Mouse (Mus musculus) forebrain, embryonic 15.5 days (tissue): ENCODE measurements at regions not wholly inside any gene's neighbourhood (a gene's known extent, or its start where the extent isn't known, plus 50 kb on each side); places are given as distances from the start of the nearest gene placed in this dataset.

Source experiments
- ATAC-seq: fragments of 200-750 bp; cut with Nextera tagmentation; replicated peaks from 2 replicates; pipeline ENCODE4 v1.8.0; 2017; ENCODE audit warnings: mild to moderate bottlenecking, moderate TSS enrichment, moderate library complexity
- H3K27ac ChIP-seq: fragments of 300-500 bp; sonication (generic); replicated peaks from 2 replicates; pipeline ENCODE4 v1.5.1; 2015; ENCODE audit warnings: mild to moderate bottlenecking, inconsistent platforms
- H3K27me3 ChIP-seq: fragments of 300-500 bp; sonication (generic); 2 replicates; pipeline ENCODE4 v1.6.1; 2015; ENCODE audit warnings: inconsistent platforms
- H3K36me3 ChIP-seq: fragments of 300-500 bp; sonication (generic); 2 replicates; pipeline ENCODE4 v1.6.1; 2015; ENCODE audit warnings: mild to moderate bottlenecking, inconsistent platforms
- H3K4me1 ChIP-seq: fragments of 300-500 bp; sonication (generic); 2 replicates; pipeline ENCODE4 v1.6.1; 2015; ENCODE audit warnings: inconsistent platforms
- H3K4me2 ChIP-seq: fragments of 300-500 bp; sonication (generic); replicated peaks from 2 replicates; pipeline ENCODE4 v1.6.1; 2015; ENCODE audit warnings: mild to moderate bottlenecking, inconsistent platforms
- H3K4me3 ChIP-seq: fragments of 300-500 bp; sonication (generic); 2 replicates; pipeline ENCODE4 v1.5.1; 2015; ENCODE audit warnings: mild to moderate bottlenecking, inconsistent platforms
- H3K9ac ChIP-seq: fragments of 300-500 bp; sonication (generic); replicated peaks from 2 replicates; pipeline ENCODE4 v1.6.1; 2015; ENCODE audit warnings: mild to moderate bottlenecking, inconsistent platforms
- H3K9me3 ChIP-seq: fragments of 300-500 bp; sonication (generic); 2 replicates; pipeline ENCODE4 v1.6.1; 2016; ENCODE audit warnings: inconsistent platforms
- WGBS: fragments of 180-500 bp; shearing (Covaris S2); methylation state at CpG from one replicate; pipeline ENCODE4 v1.1.7; 2015; ENCODE audit warnings: mixed read lengths; 5-methylcytosine and 5-hydroxymethylcytosine counted together

- H3K9me3 ChIP-seq: no peaks in the 10 kb centered on the region
- no peak overlapping the region for H3K4me2 ChIP-seq
- H3K36me3 ChIP-seq: no peaks in the 10 kb centered on the region
- no peak overlapping the region for H3K27ac ChIP-seq
- no peaks in the 10 kb centered on the region for H3K27me3 ChIP-seq
- no peak overlapping the region for H3K9ac ChIP-seq
- ATAC-seq: no peak
- WGBS: 87% methylated on average over 2 of the region's 2 CpGs
- no peaks in the 10 kb centered on the region for H3K4me1 ChIP-seq
- H3K4me3 ChIP-seq: no peak overlapping the region
Observed at GRCm38 (mm10) chr3:124673551-124673950, 92.7 kb upstream of the 1700003H04Rik start.

GRCm38 (mm10) chr3:124658153-124658552, 77.3 kb upstream of the 1700003H04Rik start:
- no peaks in the 10 kb centered on the region for H3K36me3 ChIP-seq
- no peaks in the 10 kb centered on the region for H3K27me3 ChIP-seq
- H3K4me1 ChIP-seq: no peaks in the 10 kb centered on the region
- H3K4me2 ChIP-seq: no peak overlapping the region
- no peaks in the 10 kb centered on the region for H3K9me3 ChIP-seq
- no peak for ATAC-seq
- WGBS: 84% methylated on average over 2 of the region's 2 CpGs
- H3K4me3 ChIP-seq: no peak overlapping the region
- no peak overlapping the region for H3K27ac ChIP-seq
- H3K9ac ChIP-seq: no peak overlapping the region

GRCm38 (mm10) chr3:124633372-124633771, 52.5 kb upstream of the 1700003H04Rik start:
- WGBS: 97% methylated on average over 2 of the region's 2 CpGs
- Histone ChIP-seq H3K36me3 (no peaks in the 10 kb centered on the region), H3K4me2 (no peak overlapping the region), H3K27ac (no peak overlapping the region), H3K9ac (no peak overlapping the region), H3K4me1 (no peaks in the 10 kb centered on the region), H3K27me3 (no peaks in the 10 kb centered on the region), H3K9me3 (no peaks in the 10 kb centered on the region), H3K4me3 (no peak overlapping the region)
- no peak for ATAC-seq
